Mouse (Mus musculus) spleen, postnatal 10 days (tissue): Measurements from ENCODE around the gene Qrich1.

Experiments used
- DNase-seq, 2 experiments: peaks; one replicate each; pipeline ENCODE4 v3.0.0; 2021 to 2022; ENCODE audit warnings: low spot score in 2 of 2

Qrich1 gene

GRCm38 (mm10) chr9:108563671-108564070 lies 47.1 kb downstream of the Qrich1 start:
- no peak for DNase-seq

GRCm38 (mm10) chr9:108564131-108564530 lies 47.5 kb downstream of the Qrich1 start:
- no peak for DNase-seq

DNA sequence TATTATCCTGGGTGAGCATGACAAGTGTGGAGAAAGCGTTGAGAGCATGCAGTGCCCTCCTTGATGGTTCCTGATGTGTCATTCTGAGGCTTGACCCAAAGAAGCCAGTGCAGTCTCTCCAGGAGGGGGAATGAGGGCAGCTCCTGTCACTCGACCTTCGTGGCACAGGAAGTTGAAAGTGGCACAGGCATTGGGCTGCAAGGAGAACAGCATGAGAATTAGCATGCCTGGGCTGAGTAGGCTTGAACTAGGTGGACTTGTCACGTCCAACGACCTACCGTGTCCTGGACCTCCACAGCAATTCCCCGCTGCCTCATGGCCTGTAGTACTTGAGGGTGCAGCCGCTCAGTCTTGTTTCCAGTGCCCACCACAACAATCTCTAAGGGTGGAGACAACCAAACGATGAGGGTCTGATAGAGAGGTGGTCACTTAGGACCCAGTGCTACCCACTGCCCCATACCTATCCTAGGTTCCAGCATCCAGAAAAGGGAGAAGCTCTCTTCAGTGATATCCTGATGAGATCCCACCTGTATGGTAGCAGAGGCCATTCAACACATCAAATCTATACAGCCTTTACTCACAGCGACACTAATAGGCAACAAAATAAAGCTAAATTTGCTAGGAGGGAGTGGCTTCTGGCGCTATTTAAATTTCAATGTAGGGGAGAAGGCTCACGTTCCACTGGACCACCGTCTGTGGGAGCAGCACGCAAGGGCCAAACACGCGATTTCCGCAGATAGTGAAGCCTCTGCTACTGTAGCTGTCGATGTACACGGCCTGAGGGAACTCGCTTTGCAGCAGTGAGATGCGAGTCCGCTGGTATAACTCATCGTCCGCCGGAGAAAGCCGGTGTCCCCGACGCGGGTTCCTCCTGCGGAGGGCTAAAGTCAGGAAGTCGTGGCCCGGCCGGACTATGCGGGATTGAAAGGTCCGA lies 49.5 kb downstream of the Qrich1 start:
- no peak for DNase-seq

GRCm38 (mm10) chr9:108566815-108567776 lies 50.5 kb downstream of the Qrich1 start, which contains the start of gene Ndufaf3:
Gene Ndufaf3 (minus strand): TSS chr9:108567434.
- DNase-seq, result peak; percentile 98 to 99

DNA sequence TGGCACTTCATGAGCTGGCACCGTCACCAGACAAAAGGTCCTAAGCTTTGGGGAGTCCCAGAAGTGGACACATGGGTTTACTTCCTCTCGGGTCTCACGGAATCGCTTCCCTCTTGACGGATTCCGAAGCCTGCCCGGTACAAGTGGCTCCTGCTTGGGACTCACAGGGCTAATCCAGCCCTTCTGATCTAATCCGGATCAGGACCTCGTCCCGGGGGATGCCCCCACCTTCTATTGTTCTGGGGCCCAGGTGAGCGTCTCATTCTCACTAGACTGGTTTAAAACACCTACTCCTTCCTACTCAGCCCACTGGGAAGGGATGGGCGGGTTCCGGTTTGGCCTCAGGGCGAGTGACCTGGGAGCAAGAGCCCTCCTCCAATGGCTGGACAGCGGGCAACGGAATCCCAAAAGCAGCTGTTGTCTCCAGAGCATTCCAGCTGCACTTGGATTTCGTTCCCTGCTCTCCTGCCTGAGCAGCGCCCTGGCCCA lies 51.4 kb downstream of the Qrich1 start:
- DNase-seq, result peak in 1 of 2 experiments; percentile 46

- DNase-seq, result peak in 1 of 2 experiments; percentile 41
Observed at GRCm38 (mm10) chr9:108568511-108568921, 51.9 kb downstream of the Qrich1 start.

DNA sequence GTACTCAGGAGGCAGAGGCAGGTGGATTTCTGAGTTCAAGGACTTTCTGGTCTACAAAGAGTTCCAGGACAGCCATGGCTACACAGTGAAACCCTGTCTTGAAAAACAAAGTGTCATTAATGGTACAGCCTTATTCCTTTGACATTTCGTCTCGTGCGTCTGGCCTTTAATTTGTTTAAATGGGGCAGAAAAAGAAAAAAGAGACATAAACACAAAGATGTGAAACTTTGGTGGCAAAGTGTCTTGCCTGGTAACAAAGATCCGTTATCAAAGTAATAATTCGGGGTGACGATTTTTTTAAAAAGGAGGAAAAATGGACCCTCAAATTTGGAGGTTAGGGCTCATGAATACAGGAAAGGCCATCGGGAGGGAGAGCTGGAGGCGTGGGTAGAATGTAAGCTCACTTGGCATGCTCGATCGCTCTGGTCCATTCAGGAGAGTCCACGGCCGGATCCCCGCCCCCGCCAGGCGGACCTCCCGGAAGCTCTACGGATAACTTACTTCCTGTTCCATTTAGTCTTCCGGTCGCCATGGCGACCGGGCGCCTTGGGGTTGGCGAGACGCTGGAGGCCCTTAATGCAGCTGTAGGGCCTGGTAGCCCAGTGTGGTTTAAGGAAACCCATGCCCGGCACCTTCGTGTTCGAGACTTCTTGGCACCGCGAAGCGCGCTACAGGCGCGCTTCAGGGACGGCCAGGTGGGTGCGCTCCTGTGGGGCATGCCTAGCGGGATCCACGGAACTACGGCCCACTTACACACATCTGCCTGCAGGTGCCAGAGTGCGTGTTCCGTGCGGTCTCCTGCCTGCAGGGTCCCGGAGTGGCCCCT lies 53.0 kb downstream of the Qrich1 start, which contains the start of gene Dalrd3:
Dalrd3 (plus strand) TSS at position 506 of the 826 bp plus-strand sequence.
- DNase-seq, result peak; percentile 73 to 90

GRCm38 (mm10) chr9:108570207-108570896 lies 53.7 kb downstream of the Qrich1 start:
- peak; percentile 81 to 94 for DNase-seq

GRCm38 (mm10) chr9:108571401-108571973 lies 54.9 kb downstream of the Qrich1 start:
- no peak for DNase-seq

DNA sequence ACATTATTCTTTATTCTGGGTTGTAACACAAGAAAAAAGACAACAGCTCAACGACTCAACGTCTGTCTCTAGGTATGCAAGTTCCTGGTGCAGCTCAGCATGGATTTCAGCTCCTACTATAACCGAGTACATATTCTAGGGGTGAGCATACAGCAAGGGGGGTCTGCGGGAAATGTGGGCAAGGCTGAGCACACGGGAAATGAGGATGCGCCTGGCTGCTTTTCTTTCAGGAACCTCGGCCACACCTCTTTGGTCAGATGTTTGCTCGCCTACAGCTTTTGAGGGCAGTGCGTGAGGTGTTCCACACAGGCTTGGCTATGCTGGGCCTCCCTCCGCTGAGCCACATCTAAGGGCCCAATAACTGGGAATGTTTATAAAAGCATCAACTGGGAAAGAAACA lies 55.7 kb downstream of the Qrich1 start:
- no peak for DNase-seq

- peak in 1 of 2 experiments; percentile 77 for DNase-seq
Observed at GRCm38 (mm10) chr9:108573774-108574690, 57.4 kb downstream of the Qrich1 start.

- DNase-seq, result no peak
Observed at GRCm38 (mm10) chr9:108574921-108575320, 58.3 kb downstream of the Qrich1 start.

- peak in 1 of 2 experiments; percentile 25 for DNase-seq
Observed at GRCm38 (mm10) chr9:108575321-108576297, 59.0 kb downstream of the Qrich1 start.

- no peak for DNase-seq
Observed at GRCm38 (mm10) chr9:108577025-108577424, 60.4 kb downstream of the Qrich1 start.

DNA sequence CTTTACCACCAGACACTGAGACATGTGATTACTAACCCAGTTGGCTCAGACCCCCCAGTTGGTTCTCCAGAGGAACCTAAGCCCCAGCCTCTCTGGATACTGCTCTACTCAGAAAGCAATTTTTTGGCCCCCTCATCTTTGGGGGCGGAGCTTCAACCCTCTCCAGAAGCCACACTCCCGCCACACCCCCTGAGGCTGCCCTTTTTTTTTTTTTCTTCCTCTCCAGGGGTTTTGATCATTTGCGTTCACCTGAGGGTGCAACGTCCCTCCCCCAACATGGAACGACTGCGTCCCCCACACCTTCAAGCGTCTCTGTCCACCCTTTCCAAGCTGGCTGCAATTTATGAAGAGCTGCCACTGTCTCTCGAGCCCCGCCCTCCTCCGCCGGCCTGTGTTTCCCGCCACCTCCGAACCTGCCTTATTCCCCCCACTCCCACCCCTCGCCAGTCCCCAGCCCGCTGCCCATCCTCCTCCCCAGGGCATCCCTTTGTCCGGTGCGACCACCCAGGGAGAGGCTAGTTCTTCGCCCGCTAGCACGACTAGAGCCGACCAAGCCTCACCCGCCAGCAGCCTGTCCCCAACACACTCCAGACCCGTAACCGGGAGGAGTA lies 61.4 kb downstream of the Qrich1 start:
- DNase-seq, result peak in 1 of 2 experiments; percentile 68

DNA sequence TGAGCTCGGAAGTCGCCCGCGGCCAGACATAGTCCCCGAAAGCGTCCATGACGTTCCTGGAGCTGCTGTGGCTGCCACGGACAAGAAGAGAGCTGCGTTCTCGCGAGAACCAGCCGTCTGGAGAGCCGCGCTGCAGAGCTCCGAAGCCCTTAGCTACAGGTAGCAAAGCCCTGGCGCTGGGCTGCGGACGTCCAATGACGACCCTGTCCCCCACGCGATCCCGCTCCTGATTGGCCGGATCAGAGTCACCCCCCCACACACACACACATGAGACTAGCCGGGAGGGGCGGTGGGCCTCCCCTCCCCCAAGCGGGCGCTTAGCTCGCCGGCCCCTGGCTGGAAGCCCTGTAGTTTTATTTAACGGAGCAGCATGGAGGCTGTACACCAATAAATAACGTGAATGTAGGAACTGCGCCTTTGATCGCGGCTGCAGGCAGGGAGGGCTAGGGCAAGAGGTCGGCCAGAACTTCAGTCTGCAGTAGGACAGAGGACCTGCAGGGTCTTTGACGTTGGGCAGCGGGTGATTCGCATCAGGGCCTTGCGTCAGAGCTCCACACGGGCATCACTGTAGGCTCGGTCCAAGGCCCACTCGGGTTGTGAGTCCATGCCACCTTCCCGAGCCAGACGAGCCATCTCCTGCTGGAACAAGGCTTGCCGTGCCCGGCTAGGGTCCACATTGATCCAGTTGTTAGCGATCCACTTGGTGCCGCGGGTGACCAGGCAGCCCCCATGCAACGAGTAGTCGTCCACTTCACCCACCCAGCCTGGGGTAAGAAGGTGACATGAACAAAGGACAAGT lies 62.1 kb downstream of the Qrich1 start, which contains the start of gene Wdr6:
Wdr6 (minus strand) TSS at position 195 of the 799 bp plus-strand sequence.
- peak; percentile 67 to 90 for DNase-seq
